Mouse (Mus musculus): ENCODE results near the gene Dglucy. TPM values are rescaled to one million over a fixed set of nuclear protein-coding genes. Genes with fewer than 3 reads are reported as not detected.

The Dglucy gene
- polyA plus RNA-seq, 1 experiment from 2014 or later: 18.9 TPM

DNA sequence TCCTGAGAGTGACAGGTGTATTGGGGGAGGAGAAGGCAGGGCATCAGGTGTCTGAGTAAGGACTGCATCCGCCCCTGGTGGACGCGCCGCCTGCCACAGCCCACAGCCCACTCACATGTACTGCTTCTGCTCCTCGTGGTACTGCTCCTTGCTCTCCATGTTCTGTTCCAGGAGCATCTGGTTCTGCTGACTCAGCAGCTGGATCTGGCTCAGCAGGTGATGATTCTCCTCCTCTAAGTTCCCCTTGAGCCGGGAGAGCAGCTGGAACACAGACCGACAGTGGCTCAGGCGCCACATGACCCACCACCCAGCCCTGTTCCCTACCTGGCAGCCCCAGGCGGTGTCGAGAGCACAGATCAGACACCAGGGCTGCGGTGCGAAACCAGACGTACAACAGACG, 152.8 kb downstream of the Dglucy start:
- Histone ChIP-seq H3K36me3 (ENCODE audit: inconsistent target) (no peaks in the 10 kb centered on the region), H3K27ac (no peak overlapping the region), H3K4me3 (ENCODE audit: inconsistent target) (no peak overlapping the region), H3K79me2 (ENCODE audit: inconsistent target) (no peaks in the 10 kb centered on the region)
- WGBS (ENCODE audit: missing documents): 95% methylated on average over 14 of the region's 14 CpGs

DNA sequence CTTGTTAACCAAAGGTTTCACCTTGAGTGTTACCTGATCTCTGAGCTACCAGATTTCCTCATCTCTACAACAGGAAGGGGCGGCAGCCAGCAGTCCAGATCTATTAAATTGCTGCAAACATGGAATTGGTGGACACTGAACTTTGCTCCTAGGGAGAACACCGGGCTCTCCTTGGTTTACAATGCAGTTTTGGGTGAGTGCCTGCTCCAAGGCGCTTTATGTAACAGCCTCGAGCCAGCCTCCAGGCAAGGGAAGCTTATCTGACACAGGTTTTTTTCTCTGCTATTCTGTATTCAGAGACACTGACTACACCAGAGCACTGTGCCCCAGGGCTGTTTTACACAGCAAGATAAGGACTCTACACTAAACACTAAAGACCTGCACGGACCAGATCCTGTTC, 155.9 kb downstream of the Dglucy start:
- Histone ChIP-seq H3K4me3 (ENCODE audit: inconsistent target) (no peak overlapping the region), H3K36me3 (ENCODE audit: inconsistent target) (no peaks in the 10 kb centered on the region), H3K27ac (no peak overlapping the region), H3K79me2 (ENCODE audit: inconsistent target) (no peaks in the 10 kb centered on the region)
- 95% methylated on average over 5 of the region's 5 CpGs for WGBS (ENCODE audit: missing documents)

DNA sequence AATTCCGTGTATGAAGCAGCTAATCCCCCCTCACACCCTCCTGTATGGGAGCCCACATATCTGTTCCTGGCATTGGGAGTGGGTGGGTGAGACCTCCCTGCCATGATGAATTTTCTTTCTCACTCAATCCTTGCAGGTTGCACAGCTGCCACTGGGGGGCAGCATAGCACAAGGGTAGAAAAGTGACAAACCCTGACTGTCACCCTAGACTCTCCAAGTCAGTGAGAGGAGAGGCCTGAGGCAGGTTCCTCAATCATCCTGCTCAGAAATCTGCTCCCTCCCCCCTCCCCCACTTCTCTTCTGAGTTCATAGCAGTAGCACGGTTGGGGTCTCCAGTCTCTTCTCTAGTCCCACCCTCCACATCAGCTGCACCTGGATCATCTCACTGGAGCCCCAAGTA, 157.3 kb downstream of the Dglucy start:
- H3K4me3 ChIP-seq (ENCODE audit: inconsistent target): no peak overlapping the region
- no peaks in the 10 kb centered on the region for H3K36me3 ChIP-seq (ENCODE audit: inconsistent target)
- H3K27ac ChIP-seq: no peak overlapping the region
- no peaks in the 10 kb centered on the region for H3K79me2 ChIP-seq (ENCODE audit: inconsistent target)
- WGBS (ENCODE audit: missing documents): 35% methylated on average over 2 of the region's 2 CpGs

DNA sequence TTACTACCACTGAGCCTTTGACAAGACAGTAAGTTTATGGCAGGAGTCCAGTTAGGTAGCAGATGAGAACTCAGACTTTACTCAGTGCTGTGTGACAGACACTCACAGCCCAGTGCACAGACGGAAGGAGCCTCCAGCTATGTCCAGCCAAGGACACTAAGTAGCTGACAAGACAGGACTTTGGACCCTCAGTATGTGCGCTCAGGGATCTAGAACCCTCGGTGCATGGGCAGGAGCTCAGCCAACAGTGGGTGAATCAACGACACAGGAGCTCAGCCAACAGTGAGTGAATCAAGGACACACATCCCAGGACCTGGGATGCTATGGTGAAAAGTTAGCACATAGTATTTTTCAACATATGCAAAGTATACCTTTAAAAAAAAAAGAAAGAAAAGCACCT, 157.9 kb downstream of the Dglucy start:
- no peaks in the 10 kb centered on the region for H3K79me2 ChIP-seq (ENCODE audit: inconsistent target)
- no peaks in the 10 kb centered on the region for H3K36me3 ChIP-seq (ENCODE audit: inconsistent target)
- no peak overlapping the region for H3K27ac ChIP-seq
- H3K4me3 ChIP-seq (ENCODE audit: inconsistent target): no peak overlapping the region
- WGBS (ENCODE audit: missing documents): 94% methylated on average over 4 of the region's 4 CpGs

DNA sequence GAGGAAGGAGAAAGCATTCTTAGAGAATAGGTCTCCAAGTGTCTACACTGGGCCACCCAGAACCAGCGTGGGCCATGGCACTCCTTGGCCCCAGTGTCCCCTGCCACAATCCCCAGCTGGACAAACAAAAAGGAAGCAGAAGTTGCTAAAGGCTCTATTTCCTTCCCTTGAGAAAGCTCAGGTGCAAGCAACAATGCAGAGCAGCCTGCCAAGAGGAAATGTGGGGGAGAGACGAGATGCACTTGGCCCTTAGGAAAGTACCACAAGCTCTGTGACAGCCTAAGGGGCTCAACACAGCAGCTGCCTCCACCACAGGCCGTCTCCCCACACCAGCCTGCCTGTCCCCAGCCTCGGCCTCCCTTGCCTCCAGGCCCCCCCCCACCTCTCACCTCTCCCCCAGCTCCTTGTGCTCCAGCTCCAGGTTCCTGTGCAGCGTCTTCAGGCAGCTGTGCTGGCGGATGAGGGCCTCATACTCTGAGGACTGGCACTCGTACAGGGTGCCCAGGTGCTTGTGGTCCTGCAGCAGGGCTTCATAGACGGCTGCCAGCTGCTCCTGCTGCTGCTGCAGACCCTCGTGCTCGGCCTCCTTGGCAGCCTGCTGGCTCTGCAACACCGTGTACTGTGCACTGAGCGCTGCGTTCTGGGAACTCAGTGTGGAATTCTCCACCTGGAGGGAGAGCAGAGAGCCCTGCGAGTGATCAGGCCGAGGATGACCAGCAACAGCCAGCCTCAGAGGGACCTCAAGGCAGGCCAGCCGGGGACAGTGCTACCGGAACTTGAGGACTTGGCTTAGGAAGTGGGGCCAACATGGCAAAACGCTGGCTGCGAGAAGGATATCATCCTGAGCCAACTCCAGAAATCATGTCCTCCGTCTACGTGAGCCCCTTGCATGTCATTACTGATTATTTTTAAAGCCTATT, 158.8 kb downstream of the Dglucy start:
- Histone ChIP-seq H3K79me2 (ENCODE audit: inconsistent target) (no peaks in the 10 kb centered on the region), H3K36me3 (ENCODE audit: inconsistent target) (no peaks in the 10 kb centered on the region), H3K27ac (no peak overlapping the region), H3K4me3 (ENCODE audit: inconsistent target) (no peak overlapping the region)
- 75% methylated on average over 21 of the region's 21 CpGs for WGBS (ENCODE audit: missing documents)

DNA sequence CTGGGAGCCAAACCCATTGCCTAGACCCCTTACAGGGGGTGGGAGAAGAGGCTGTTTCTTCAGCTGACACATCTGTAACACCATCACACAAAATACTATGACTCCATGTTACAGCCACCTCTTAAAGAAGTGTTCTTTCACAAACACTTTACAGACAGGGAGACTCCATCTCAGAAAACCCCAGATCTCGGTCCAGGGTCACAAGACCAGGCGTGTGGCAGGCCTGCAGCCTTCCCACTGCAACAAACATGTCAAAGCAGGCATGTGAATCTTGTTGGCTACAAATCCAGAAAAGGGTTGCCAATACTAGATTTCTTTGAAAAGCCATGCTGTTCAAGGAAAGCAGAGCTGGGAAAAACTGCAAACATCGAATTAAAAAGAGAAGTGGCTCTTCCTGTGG, 162.5 kb downstream of the Dglucy start:
- Histone ChIP-seq H3K36me3 (ENCODE audit: inconsistent target) (no peaks in the 10 kb centered on the region), H3K4me3 (ENCODE audit: inconsistent target) (no peak overlapping the region), H3K79me2 (ENCODE audit: inconsistent target) (no peaks in the 10 kb centered on the region), H3K27ac (no peak overlapping the region)
- WGBS (ENCODE audit: missing documents): 67% methylated on average over 3 of the region's 3 CpGs

DNA sequence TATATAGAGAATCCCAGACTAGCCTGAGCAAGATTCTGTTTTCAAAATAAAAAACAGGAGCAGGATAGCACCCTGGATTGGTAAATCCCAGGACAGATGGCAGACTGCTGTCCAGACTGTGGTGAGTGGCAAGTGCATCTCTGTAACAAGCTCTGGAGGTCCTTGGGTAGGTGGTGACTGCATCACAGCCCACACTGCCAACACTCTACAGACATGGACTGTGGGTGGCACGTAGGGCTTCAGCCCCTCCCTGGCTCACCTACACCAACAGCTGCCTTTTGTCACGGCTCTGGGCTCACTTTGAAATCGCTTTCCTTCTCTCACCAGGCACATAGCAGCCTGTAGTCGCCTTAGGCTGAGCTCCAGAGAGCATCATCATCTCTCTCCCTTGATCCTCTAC, 164.3 kb downstream of the Dglucy start:
- H3K27ac ChIP-seq: no peak overlapping the region
- WGBS (ENCODE audit: missing documents): 94% methylated on average over 4 of the region's 4 CpGs
- no peaks in the 10 kb centered on the region for H3K79me2 ChIP-seq (ENCODE audit: inconsistent target)
- no peak overlapping the region for H3K4me3 ChIP-seq (ENCODE audit: inconsistent target)
- no peaks in the 10 kb centered on the region for H3K36me3 ChIP-seq (ENCODE audit: inconsistent target)

DNA sequence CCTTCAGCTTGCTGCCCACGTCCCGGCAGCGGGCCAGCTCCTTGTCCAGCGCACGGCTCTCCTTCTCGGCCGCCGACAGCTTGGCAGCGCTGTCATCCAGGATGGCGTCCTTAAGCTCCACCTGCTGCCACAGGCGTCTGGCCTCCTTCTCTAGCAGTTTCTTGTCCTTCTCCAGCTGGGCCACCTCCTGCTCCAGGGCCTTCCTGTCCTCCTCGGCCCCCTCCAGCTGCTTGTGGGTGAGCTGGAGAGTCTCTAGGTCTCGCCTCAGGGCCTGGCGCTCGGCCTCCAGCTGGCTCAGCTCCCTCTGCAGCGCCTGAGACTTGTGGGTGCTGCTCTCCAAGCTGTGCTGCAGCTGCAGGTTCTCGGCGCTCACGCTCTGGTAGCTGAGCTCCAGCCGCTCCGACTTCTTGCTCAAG, 166.1 kb downstream of the Dglucy start:
- H3K4me3 ChIP-seq (ENCODE audit: inconsistent target): no peak overlapping the region
- H3K27ac ChIP-seq: no peak overlapping the region
- 94% methylated on average over 21 of the region's 21 CpGs for WGBS (ENCODE audit: missing documents)
- no peaks in the 10 kb centered on the region for H3K36me3 ChIP-seq (ENCODE audit: inconsistent target)
- H3K79me2 ChIP-seq (ENCODE audit: inconsistent target): no peaks in the 10 kb centered on the region

DNA sequence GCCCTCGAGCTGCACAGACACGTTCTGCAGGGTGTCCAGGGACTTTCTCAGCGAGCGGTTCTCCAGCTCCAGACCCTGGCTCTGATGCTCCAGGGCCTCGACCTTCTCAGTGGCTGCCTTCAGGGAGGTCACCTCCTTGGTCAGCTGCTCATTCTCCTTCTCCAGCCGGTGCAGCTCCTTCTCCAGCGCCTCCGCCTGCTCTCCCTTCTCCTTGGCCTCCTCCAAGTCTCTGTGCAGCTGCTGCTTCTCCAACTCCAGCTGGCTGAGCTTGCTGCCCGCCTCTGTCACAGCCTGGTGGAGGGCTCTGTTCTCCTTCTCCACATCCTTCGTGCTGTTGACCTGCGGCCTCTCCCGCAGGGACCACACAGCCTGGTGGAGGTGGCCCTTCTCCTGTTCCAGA, 166.6 kb downstream of the Dglucy start:
- no peaks in the 10 kb centered on the region for H3K36me3 ChIP-seq (ENCODE audit: inconsistent target)
- WGBS (ENCODE audit: missing documents): 95% methylated on average over 11 of the region's 12 CpGs

DNA sequence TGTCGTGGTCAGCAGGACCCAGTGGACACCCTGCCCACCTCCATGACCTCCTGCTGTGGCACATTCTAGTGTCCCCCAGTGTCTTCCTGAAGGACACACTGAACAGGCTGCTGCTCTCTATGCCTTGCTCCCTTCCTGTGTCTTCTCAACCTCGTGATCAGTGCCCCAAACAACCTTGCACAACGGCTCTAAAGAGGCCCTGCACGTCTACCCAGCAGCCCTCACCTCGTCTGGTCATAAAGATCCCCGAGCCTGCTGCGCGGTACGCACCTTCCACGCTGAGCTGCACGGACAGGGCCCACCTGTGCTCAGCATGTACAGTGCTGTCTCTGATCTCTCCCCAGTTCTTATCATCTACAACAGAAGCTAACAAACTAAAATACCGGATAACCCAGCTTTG, 167.1 kb downstream of the Dglucy start:
- Histone ChIP-seq H3K36me3 (ENCODE audit: inconsistent target) (no peaks in the 10 kb centered on the region), H3K79me2 (ENCODE audit: inconsistent target) (no peaks in the 10 kb centered on the region), H3K4me3 (ENCODE audit: inconsistent target) (no peak overlapping the region), H3K27ac (no peak overlapping the region)
- WGBS (ENCODE audit: missing documents): 92% methylated on average over 12 of the region's 12 CpGs

More for the DNA sequence above, 166.6 kb downstream of the Dglucy start:
- H3K79me2 ChIP-seq (ENCODE audit: inconsistent target): no peaks in the 10 kb centered on the region
- no peak overlapping the region for H3K4me3 ChIP-seq (ENCODE audit: inconsistent target)
- no peak overlapping the region for H3K27ac ChIP-seq

Other genes with a start within 250 kb of the Dglucy start
- 1.5 to 3.5 TPM (median 2.6 TPM) in 3 replicates for gene Rps6ka5, start 52.1 kb upstream of the Dglucy start, polyA plus RNA-seq (2018)
- gene Gpr68, start 129.1 kb downstream of the Dglucy start, polyA plus RNA-seq (2018): 0.07 to 1.3 TPM (median 0.72 TPM) in 3 replicates
- gene Ccdc88c, start 250.0 kb downstream of the Dglucy start, polyA plus RNA-seq (2018): 0.21 to 1.5 TPM (median 0.47 TPM) in 3 replicates

Data from macrophage (primary cell).